Mouse (Mus musculus): ENCODE measurements around the gene Spopl. TPM values are rescaled to one million over a fixed set of nuclear protein-coding genes. Genes with fewer than 3 reads are reported as not detected.
A peak's percentile ranks its signal among the peaks of the same experiment; 100 is the strongest.
"Not testable (repeated sequence)": the region's sequence is repeated elsewhere in the genome, so short reads cannot be mapped to it uniquely, and the experiment has no call there.

Spopl gene
- total RNA-seq (2014; fragmentation: Nextera tagmentation) (29.6 and 37.1 TPM in 2 replicates), total RNA-seq (2017) (46.1 and 62.6 TPM in 2 replicates)

- peak; percentile 83 for ATAC-seq (replicated peaks; ENCODE audit: low FRiP score, low TSS enrichment, poor library complexity, severe bottlenecking)
Measured at GRCm38 (mm10) chr2:23571302-23572156, at the start of gene Spopl. Gene Spopl, minus strand, starts transcription at chr2:23572106.

GRCm38 (mm10) chr2:23620128-23620527 lies 48.2 kb upstream of the Spopl start:
- no peak for ATAC-seq (replicated peaks; ENCODE audit: low FRiP score, low TSS enrichment, poor library complexity, severe bottlenecking)

- no peak for ATAC-seq (replicated peaks; ENCODE audit: low FRiP score, low TSS enrichment, poor library complexity, severe bottlenecking)
Measured at GRCm38 (mm10) chr2:23617989-23618388, 46.1 kb upstream of the Spopl start.

- no peak for ATAC-seq (replicated peaks; ENCODE audit: low FRiP score, low TSS enrichment, poor library complexity, severe bottlenecking)
Measured at GRCm38 (mm10) chr2:23605391-23605790, 33.5 kb upstream of the Spopl start.

GRCm38 (mm10) chr2:23588769-23589168 lies 16.9 kb upstream of the Spopl start:
- peak; percentile 63 for ATAC-seq (replicated peaks; ENCODE audit: low FRiP score, low TSS enrichment, poor library complexity, severe bottlenecking)

- not testable (repeated sequence) for ATAC-seq (replicated peaks; ENCODE audit: low FRiP score, low TSS enrichment, poor library complexity, severe bottlenecking)
Measured at GRCm38 (mm10) chr2:23572157-23572532, 239 bp upstream of the Spopl start.

GRCm38 (mm10) chr2:23570563-23570962 lies 1.3 kb downstream of the Spopl start:
- ATAC-seq (replicated peaks; ENCODE audit: low FRiP score, low TSS enrichment, poor library complexity, severe bottlenecking), result no peak

- ATAC-seq (replicated peaks; ENCODE audit: low FRiP score, low TSS enrichment, poor library complexity, severe bottlenecking), result no peak
Measured at GRCm38 (mm10) chr2:23568775-23569174, 3.1 kb downstream of the Spopl start.

GRCm38 (mm10) chr2:23565081-23565801 lies 6.7 kb downstream of the Spopl start:
- ATAC-seq (replicated peaks; ENCODE audit: low FRiP score, low TSS enrichment, poor library complexity, severe bottlenecking), result peak; percentile 72

- ATAC-seq (replicated peaks; ENCODE audit: low FRiP score, low TSS enrichment, poor library complexity, severe bottlenecking), result peak; percentile 79
Measured at GRCm38 (mm10) chr2:23562898-23563297, 9.0 kb downstream of the Spopl start.

- no peak; the same call in 1 of the 2 replicates for ATAC-seq (replicated peaks; ENCODE audit: low FRiP score, low TSS enrichment, poor library complexity, severe bottlenecking)
Measured at GRCm38 (mm10) chr2:23559186-23559585, 12.7 kb downstream of the Spopl start.

- no peak for ATAC-seq (replicated peaks; ENCODE audit: low FRiP score, low TSS enrichment, poor library complexity, severe bottlenecking)
Measured at GRCm38 (mm10) chr2:23551235-23551634, 20.7 kb downstream of the Spopl start.

- ATAC-seq (replicated peaks; ENCODE audit: low FRiP score, low TSS enrichment, poor library complexity, severe bottlenecking), result no peak
Measured at GRCm38 (mm10) chr2:23547220-23547619, 24.7 kb downstream of the Spopl start.

- ATAC-seq (replicated peaks; ENCODE audit: low FRiP score, low TSS enrichment, poor library complexity, severe bottlenecking), result no peak
Measured at GRCm38 (mm10) chr2:23539967-23540366, 31.9 kb downstream of the Spopl start.

- not testable (repeated sequence) for ATAC-seq (replicated peaks; ENCODE audit: low FRiP score, low TSS enrichment, poor library complexity, severe bottlenecking)
Measured at GRCm38 (mm10) chr2:23527717-23528116, 44.2 kb downstream of the Spopl start.

GRCm38 (mm10) chr2:23505141-23505540 lies 66.8 kb downstream of the Spopl start:
- no peak for ATAC-seq (replicated peaks; ENCODE audit: low FRiP score, low TSS enrichment, poor library complexity, severe bottlenecking)

- ATAC-seq (replicated peaks; ENCODE audit: low FRiP score, low TSS enrichment, poor library complexity, severe bottlenecking), result no peak
Measured at GRCm38 (mm10) chr2:23481715-23482114, 90.2 kb downstream of the Spopl start.

- no peak for ATAC-seq (replicated peaks; ENCODE audit: low FRiP score, low TSS enrichment, poor library complexity, severe bottlenecking)
Measured at GRCm38 (mm10) chr2:23467471-23467870, 104.4 kb downstream of the Spopl start.

GRCm38 (mm10) chr2:23457452-23457851 lies 114.5 kb downstream of the Spopl start:
- no peak for ATAC-seq (replicated peaks; ENCODE audit: low FRiP score, low TSS enrichment, poor library complexity, severe bottlenecking)
